Mouse (Mus musculus) midbrain, embryonic 12.5 days (tissue): ENCODE data around the gene Prl8a6. TPM values are rescaled to one million over a fixed set of nuclear protein-coding genes. Genes with fewer than 3 reads are reported as not detected.

Source experiments
- ATAC-seq: fragments of 200-750 bp; cut with Nextera tagmentation; 2 replicates; pipeline ENCODE4 v1.8.0; 2017; ENCODE audit warnings: low read depth, moderate TSS enrichment, moderate library complexity; ENCODE audit not compliant: low FRiP score
- H3K27ac ChIP-seq: fragments of 300-500 bp; sonication (generic); replicated peaks from 2 replicates; pipeline ENCODE4 v1.5.1; 2016; ENCODE audit warnings: mild to moderate bottlenecking
- H3K27me3 ChIP-seq: fragments of 300-500 bp; sonication (generic); 2 replicates; pipeline ENCODE4 v1.6.1; 2016; ENCODE audit warnings: mild to moderate bottlenecking
- H3K36me3 ChIP-seq: fragments of 300-500 bp; sonication (generic); 2 replicates; pipeline ENCODE4 v1.6.1; 2016
- H3K4me1 ChIP-seq: fragments of 300-500 bp; sonication (generic); 2 replicates; pipeline ENCODE4 v1.6.1; 2016
- H3K4me2 ChIP-seq: fragments of 300-500 bp; sonication (generic); replicated peaks from 2 replicates; pipeline ENCODE4 v1.6.1; 2016; ENCODE audit warnings: mild to moderate bottlenecking, moderate library complexity
- H3K4me3 ChIP-seq: fragments of 300-500 bp; sonication (generic); 2 replicates; pipeline ENCODE4 v1.5.1; 2016; ENCODE audit warnings: mild to moderate bottlenecking
- H3K9ac ChIP-seq: fragments of 300-500 bp; sonication (generic); replicated peaks from 2 replicates; pipeline ENCODE4 v1.6.1; 2016; ENCODE audit warnings: mild to moderate bottlenecking, moderate library complexity
- H3K9me3 ChIP-seq: fragments of 300-500 bp; sonication (generic); 2 replicates; pipeline ENCODE4 v1.6.1; 2016; ENCODE audit warnings: mild to moderate bottlenecking
- WGBS: fragments of 180-500 bp; shearing (Covaris S2); methylation state at CpG from one replicate; pipeline ENCODE4 v1.1.7; 2016; 5-methylcytosine and 5-hydroxymethylcytosine counted together
- polyA plus RNA-seq: library from polyadenylated mRNA; unstranded; fragments of >200 nt; fragmentation: Nextera tagmentation; extraction: Ambion mirVana; gene quantifications from 2 replicates; pipeline ENCODE4 v1.2.1, GENCODE M21; 2016

Gene Prl8a6
- polyA plus RNA-seq, result not detected in 2 replicates

- 86% methylated on average over 3 of the region's 3 CpGs for WGBS
- Histone ChIP-seq H3K4me3 (no peak within 1 kb of the TSS), H3K36me3 (no peaks in the 10 kb centered on the region)
These were observed at the start of gene Prl8a6 for GRCm38 (mm10) chr13:27438588-27438987. Gene Prl8a6, minus strand, starts transcription at chr13:27438688.

GRCm38 (mm10) chr13:27433159-27433558 is 5.3 kb downstream of the Prl8a6 start:
- ATAC-seq, result no peak
- Histone ChIP-seq H3K4me3 (no peak overlapping the region), H3K9ac (no peak overlapping the region), H3K27me3 (no peaks in the 10 kb centered on the region), H3K4me1 (no peaks in the 10 kb centered on the region), H3K27ac (no peak overlapping the region), H3K36me3 (no peaks in the 10 kb centered on the region), H3K9me3 (no peaks in the 10 kb centered on the region), H3K4me2 (no peak overlapping the region)
- WGBS, result 91% methylated on average over 1 of the region's 1 CpGs

More at GRCm38 (mm10) chr13:27438588-27438987, at the start of gene Prl8a6:
- no peak within 1 kb of the TSS for H3K4me2 ChIP-seq
- no peak within 1 kb of the TSS for H3K9ac ChIP-seq
- no peaks in the 10 kb centered on the region for H3K4me1 ChIP-seq
- no peaks in the 10 kb centered on the region for H3K9me3 ChIP-seq
- no peaks in the 10 kb centered on the region for H3K27me3 ChIP-seq
- ATAC-seq, result no peak
- no peak within 1 kb of the TSS for H3K27ac ChIP-seq

GRCm38 (mm10) chr13:27413640-27414039 is 24.8 kb downstream of the Prl8a6 start:
- Histone ChIP-seq H3K27ac (no peak overlapping the region), H3K4me2 (no peak overlapping the region), H3K27me3 (no peaks in the 10 kb centered on the region), H3K36me3 (no peaks in the 10 kb centered on the region), H3K4me1 (no peaks in the 10 kb centered on the region), H3K4me3 (no peak overlapping the region), H3K9ac (no peak overlapping the region), H3K9me3 (no peaks in the 10 kb centered on the region)
- no peak for ATAC-seq

- Histone ChIP-seq H3K4me3 (no peak overlapping the region), H3K9ac (no peak overlapping the region), H3K9me3 (no peaks in the 10 kb centered on the region), H3K4me1 (no peaks in the 10 kb centered on the region), H3K27ac (no peak overlapping the region), H3K36me3 (no peaks in the 10 kb centered on the region), H3K4me2 (no peak overlapping the region), H3K27me3 (no peaks in the 10 kb centered on the region)
- ATAC-seq, result peak; percentile 60; the same call in 1 of the 2 replicates
- WGBS, result 83% methylated on average over 7 of the region's 7 CpGs
These were observed 39.3 kb downstream of the Prl8a6 start for GRCm38 (mm10) chr13:27399061-27399724.

GRCm38 (mm10) chr13:27390746-27391145 is 47.7 kb downstream of the Prl8a6 start, which contains the start of gene Prl2b1:
Gene Prl2b1, minus strand, starts transcription at chr13:27390846.
- Histone ChIP-seq H3K9ac (no peak within 1 kb of the TSS), H3K36me3 (no peaks in the 10 kb centered on the region), H3K27me3 (no peaks in the 10 kb centered on the region), H3K4me1 (no peaks in the 10 kb centered on the region), H3K27ac (no peak within 1 kb of the TSS), H3K4me2 (no peak within 1 kb of the TSS), H3K9me3 (no peaks in the 10 kb centered on the region), H3K4me3 (no peak within 1 kb of the TSS)
- 86% methylated on average over 6 of the region's 6 CpGs for WGBS
- no peak for ATAC-seq

Other genes starting within 250 kb of the Prl8a6 start
- not detected in 2 replicates for gene Prl3c1, start 242.0 kb downstream of the Prl8a6 start, polyA plus RNA-seq
- 0.59 TPM in 1 of 2 replicates, not detected in the other for gene Prl3b1, start 196.8 kb downstream of the Prl8a6 start, polyA plus RNA-seq
- gene Prl3a1, start 179.3 kb downstream of the Prl8a6 start, polyA plus RNA-seq, result not detected in 2 replicates
- gene Prl6a1, start 126.1 kb downstream of the Prl8a6 start, polyA plus RNA-seq, result not detected in 2 replicates
- not detected in 2 replicates for gene Prl8a2, start 93.0 kb downstream of the Prl8a6 start, polyA plus RNA-seq
- not detected in 2 replicates for gene Prl2b1, start 47.8 kb downstream of the Prl8a6 start, polyA plus RNA-seq
- gene Prl8a8, start 74.5 kb upstream of the Prl8a6 start, polyA plus RNA-seq, result not detected in 2 replicates
- gene Prl8a9, start 125.9 kb upstream of the Prl8a6 start, polyA plus RNA-seq, result not detected in 2 replicates
- not detected in 2 replicates for gene Prl8a1, start 143.5 kb upstream of the Prl8a6 start, polyA plus RNA-seq
- not detected in 2 replicates for gene Prl7b1, start 171.9 kb upstream of the Prl8a6 start, polyA plus RNA-seq
- gene Prl7a1, start 203.8 kb upstream of the Prl8a6 start, polyA plus RNA-seq, result not detected in 2 replicates
- gene Prl7a2, start 229.3 kb upstream of the Prl8a6 start, polyA plus RNA-seq, result not detected in 2 replicates